Mouse (Mus musculus) embryo, embryonic 10.5 days (tissue): ENCODE measurements around the gene Thap8.
A peak's percentile ranks its signal among the peaks of the same experiment; 100 is the strongest.

ENCODE experiments used
- DNase-seq: peaks from one replicate; pipeline ENCODE4 v3.0.0-alpha.2; 2015; ENCODE audit warnings: low spot score

Gene Thap8

DNA sequence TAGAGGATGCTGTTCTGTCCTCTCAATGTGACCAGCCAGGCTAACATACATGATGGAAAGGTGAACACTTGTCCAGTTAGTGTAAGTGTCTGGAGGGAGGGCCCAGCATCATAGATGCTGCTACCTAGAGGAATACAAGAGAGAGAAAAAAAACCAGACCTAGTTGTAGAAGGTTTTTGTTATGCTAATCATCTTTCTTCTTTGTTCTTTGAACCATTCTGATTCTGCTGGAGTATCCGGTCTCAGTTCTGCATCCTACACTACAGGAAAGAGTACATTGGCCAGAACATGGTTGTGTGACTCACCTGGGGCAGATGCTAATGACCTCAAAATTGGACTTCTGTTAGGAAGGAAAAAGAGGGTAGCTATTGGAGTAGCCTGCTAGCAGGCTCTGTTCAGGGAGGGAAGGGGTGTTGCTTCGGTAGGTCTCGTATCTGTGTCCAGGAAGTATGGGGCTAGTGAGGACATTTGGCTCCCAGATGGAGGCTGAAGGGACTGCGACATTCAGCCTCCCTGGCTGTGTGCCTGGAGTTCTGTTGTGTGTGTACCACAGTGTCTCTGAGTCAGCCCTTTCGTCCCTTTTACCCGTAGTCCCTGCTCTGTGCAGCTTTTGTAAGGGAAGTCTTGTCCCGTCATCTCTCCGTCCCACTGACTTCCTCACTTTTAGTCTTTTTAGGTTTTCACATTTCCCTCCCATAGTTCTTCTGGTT is 7.0 kb downstream of the Thap8 start:
- DNase-seq, result no peak

DNA sequence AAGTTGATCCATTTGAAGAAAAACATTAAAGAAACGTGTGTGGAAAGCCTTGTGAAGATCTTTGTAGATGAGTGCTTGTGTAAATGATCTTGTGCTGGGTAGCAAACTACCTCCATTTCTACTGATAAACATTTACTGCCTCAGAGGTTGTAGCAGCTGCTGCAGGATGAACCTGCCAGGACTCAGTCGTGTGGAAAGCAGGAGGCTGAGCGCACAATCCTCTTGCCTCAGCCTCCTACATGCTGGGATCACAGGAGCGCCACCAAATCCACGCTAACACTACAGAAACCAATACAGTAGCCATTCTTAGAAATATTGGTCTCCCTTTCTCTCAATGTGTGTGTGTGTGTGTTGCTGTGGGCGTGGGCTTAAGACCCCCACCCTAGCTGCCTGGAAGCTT is 8.2 kb downstream of the Thap8 start:
- DNase-seq, result no peak

DNA sequence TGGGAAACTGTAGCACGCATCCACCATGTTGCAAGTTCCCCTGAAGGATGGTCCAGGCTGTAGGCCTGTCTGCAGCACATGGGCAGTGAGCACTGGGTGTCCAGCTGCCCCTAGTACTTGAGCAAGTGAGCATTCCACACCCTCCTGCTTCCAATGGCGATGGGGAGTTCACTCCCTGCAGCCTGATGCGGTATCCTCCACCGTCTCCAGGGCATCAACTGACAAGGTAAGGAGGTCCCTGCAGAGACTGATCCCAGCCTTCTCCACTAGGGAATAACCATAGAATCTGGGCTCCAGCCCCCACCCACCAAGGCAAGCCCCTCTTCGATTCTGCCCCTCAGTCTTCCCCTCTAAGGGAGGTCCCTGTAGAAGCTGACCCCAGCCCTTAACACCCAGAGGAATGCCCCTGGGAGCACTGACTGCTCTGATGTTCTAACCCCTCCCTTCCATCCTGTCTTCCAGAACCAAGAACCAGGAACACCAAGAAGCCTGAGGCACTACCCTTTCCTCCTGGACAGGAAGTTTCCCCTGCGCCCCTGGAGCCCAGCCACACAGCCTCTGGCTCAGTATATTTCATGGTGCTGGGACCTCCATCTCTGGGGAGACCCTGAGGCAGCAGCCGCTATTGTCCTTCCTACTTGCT is 9.3 kb downstream of the Thap8 start:
- DNase-seq, result no peak

GRCm38 (mm10) chr7:30289714-30290399 is 10.0 kb downstream of the Thap8 start:
- DNase-seq, result peak; percentile 56

DNA sequence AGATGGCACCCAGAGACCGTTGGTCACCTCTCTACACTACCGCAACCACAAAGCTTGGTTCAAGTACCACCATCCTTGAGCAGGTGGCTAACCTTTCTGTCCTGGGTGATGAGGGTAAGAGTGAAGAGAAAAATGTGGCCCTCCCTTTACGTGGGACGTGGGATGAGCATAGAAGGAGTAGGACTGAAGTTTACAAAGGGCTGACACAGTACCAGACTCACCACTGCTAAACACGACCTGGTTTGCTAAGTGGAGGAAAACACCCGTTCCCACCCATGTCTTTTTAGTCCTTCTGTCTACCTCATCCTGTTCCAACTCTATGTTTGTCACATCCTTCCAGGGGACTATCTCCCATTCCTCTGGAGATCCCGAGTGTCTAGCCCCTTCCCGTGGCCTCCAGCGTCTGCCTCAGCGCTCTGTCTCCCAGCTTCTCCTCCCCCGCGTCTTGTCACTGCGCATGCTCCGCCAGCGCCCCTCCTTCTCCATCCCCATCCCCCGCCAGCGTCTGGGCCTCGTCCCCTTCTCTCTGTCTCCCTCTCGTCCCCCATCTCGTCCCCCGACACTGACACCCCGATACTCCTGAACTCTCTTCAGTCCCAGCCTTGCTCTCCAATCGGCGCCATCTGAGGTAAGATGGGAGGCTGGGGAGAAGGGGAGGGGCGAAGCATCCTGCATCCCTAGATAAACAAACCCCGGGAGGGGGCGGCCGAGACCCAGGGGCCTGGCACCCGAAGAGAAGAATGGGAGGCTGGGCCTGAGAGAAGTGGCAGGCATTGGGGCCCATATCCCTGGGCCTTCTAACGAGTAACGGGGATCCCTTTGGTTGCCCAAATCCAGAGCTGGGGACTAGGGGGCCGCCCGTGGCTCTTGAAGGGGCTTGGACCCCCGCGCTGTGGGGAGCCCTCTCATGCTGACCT is 11.6 kb downstream of the Thap8 start, which contains the start of gene Clip3:
Gene Clip3 (plus strand): TSS at position 514 of the 917 bp plus-strand sequence.
- peak; percentile 89 for DNase-seq

DNA sequence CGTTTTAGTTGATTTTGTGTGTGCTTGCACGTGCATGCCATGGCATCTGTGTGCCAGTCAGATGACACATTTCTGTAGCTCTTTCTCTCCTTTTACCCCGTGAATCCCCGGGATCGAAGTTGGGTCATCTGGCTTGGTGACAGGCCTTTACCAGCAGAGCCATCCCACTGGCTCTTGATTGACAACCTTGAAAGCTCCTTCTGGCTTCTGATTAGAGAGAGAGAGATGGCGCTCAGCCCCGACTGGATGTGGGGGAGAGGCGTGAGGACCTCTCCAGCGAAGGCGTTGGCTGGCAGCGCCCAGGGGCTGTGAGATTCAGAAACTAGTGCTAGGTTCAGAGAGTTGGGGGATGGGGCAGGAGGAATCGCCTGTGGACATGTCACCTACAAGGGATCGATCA is 13.9 kb downstream of the Thap8 start:
- DNase-seq, result no peak

DNA sequence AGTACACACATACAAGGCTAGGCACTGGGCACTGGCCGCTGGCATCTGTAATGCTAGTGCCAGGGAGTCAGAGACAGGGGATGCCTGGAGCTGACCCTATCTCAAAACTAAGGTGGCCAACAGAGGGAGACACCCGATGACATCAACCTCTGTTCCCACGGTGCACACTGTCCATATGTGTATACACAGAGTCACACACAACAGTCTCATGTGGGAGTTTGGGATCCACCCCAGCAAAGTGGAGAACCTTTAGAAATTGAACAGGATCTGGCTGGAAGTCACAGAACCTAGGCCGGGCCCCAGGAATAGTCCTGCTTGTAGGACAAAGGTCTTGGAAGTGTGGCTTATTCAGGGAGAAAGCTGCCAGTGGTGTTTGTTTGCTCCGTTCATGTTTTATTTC is 14.4 kb downstream of the Thap8 start:
- no peak for DNase-seq

GRCm38 (mm10) chr7:30295103-30295502 is 15.2 kb downstream of the Thap8 start:
- DNase-seq, result no peak

GRCm38 (mm10) chr7:30296816-30297215 is 16.9 kb downstream of the Thap8 start:
- no peak for DNase-seq

DNA sequence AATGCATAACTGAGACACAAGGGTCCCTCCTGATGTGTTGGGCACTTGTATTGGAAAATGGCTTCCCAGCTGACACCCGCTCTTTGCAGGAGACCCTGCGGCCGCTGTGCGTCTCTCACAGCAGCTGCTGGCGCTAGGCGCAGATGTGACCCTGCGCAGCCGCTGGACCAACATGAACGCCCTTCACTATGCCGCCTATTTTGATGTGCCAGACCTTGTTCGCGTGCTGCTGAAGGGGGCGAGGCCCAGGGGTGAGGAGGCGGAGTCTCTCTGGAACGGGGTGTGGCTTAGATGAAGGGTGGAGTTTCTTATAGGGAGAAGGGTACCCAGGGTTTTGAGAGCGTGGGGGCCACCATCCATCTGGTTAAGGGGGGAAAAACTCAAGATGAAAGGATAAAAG is 17.4 kb downstream of the Thap8 start:
- no peak for DNase-seq

DNA sequence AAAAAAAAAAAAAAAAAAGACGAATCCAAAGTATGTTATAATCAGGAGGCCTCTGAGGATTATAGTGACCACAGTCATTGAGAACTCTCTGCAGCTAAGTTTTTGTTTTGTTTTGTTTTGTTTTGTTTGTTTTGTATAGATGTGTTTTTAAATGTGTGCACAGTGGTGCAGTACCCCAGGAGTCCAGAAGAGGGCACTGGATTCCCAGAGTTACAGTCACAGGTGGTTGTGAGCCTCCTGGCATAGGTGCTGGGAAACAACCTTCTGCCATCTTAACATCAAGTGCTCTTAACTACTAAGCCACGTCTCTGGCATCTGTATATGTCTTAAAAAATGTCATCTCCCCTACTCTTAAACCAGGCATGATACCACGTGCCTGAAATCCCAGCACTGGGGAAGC is 21.0 kb downstream of the Thap8 start:
- DNase-seq, result peak; percentile 57

- no peak for DNase-seq
Observed at GRCm38 (mm10) chr7:30306083-30306779, 26.3 kb downstream of the Thap8 start.

DNA sequence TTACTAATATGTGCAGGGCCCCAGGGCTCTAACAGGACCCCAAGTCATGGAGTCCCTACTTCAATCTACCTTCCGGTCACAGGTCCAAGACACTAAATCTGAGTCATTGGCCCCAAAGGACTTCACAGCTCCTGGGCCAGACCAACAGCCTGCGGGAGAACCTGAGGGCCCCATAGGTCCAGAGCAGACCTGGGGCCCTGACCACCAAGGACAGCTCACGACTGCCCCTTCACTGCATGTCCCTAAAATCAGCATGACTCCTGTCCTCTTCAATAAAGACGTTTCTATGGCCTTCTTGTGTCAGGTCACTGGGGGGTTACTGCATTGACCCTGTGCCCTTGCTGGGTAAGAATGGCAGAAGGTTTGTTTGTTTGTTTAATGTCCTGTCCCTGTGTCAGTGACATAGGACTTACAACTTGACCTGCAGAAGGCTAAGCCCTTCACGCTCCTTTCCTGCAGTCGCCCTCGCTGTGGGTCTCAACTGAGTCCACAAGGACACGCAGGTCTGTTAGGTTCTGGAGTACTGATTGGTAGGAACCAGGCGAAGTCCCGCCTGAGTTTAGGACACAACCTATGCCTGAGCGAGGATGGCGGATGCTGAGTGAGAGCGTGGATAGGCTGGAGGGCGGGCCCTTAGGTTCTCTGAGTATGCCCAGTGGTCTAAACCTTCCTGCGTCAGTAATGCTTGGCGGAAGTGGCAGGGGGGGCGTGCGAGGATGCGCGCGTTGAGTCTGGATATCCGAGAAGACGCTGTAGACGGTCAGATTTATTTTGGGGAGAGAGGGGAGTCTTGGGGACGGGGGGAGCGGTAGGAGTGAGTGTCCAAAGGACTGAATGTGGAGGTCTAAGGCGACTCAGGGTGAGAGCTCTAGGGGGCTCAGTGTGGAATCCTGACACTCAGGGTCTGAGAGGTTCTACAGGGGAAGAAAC is 28.4 kb downstream of the Thap8 start, which contains the start of gene Alkbh6:
Gene Alkbh6 (plus strand): TSS at position 642 of the 930 bp plus-strand sequence.
- DNase-seq, result peak; percentile 97

GRCm38 (mm10) chr7:30309395-30310129 is 29.7 kb downstream of the Thap8 start:
- no peak for DNase-seq

DNA sequence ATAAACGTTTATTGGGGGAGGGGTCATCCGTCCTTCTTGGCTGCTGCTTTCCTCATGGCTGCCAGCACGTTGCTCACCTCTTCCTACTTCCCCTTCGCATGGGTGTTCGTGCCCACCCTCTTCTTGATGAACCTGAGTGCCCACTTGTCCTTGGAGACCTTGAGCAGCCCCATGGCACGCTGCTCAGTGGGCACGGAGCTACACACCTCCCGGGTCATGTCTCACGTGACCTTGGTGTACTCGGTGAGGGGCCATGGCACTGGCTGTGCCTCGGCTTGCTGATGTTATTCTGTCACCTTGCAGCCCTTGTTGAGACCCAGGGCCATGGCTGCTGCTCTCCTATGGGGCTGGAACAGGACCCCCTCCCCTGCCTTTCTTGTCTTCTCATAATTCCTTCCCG is 30.2 kb downstream of the Thap8 start:
- DNase-seq, result no peak

DNA sequence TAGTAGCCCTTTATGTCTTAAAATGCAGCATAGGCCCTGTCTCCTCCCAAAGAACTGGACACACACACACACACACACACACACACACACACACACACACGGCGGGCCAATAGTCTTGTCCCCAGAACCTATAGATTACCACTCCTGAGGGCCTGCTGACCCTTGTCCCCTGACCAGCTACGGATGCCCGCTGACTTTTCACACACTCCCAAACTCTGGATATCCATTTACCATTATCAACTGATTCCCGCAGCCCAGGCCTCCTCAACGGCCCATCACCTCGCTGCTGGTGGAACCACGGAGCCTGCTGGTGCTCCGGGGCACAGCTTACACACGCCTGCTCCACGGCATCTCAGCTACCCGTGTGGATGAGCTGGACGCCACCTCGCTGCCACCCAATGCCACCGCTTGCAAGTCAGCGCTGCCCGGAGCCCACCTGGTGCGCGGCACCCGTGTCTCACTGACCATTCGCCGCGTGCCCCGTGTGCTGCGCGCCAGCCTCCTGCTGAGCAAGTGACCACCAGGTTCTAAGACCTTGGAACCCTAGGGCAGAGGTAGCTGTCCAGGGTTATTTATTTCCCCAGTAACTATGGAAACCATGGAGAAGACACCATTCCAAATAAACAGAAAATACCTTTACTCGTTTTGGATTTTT is 33.9 kb downstream of the Thap8 start:
- DNase-seq, result no peak

GRCm38 (mm10) chr7:30314721-30315155 is 34.8 kb downstream of the Thap8 start, which contains the start of gene Syne4:
Gene Syne4 (plus strand): TSS chr7:30314807.
- DNase-seq, result peak; percentile 75

GRCm38 (mm10) chr7:30315559-30316529 is 36.0 kb downstream of the Thap8 start:
- DNase-seq, result no peak
